Mouse (Mus musculus) E14TG2a.4 (cell line): ENCODE results near the gene Axin1.
A peak's percentile ranks its signal among the peaks of the same experiment; 100 is the strongest.

Experiments
- CTCF ChIP-seq: conservative IDR thresholded peaks from 2 replicates; pipeline ENCODE4 v1.5.1; 2014; ENCODE audit warnings: low read length
- POU5F1 ChIP-seq: IDR thresholded peaks from 2 replicates; pipeline ENCODE4 v1.6.1; 2014; ENCODE audit warnings: low read length, borderline replicate concordance

- peak; percentile 87 for TF ChIP-seq CTCF
- no peak for TF ChIP-seq POU5F1
These were observed 48.4 kb upstream of the Axin1 start, which contains the start of gene Decr2 for GRCm38 (mm10) chr17:26089905-26090632.
